Mouse (Mus musculus): ENCODE measurements around the gene Camk1d. TPM values are rescaled to one million over a fixed set of nuclear protein-coding genes. Genes with fewer than 3 reads are reported as not detected.

Camk1d gene
- total RNA-seq, 2 experiments from 2014 or later, result 168 to 171 TPM

Other genes starting within 250 kb of the Camk1d start
- 10 to 100 TPM; 24.3 TPM for gene Nudt5, start 130.5 kb upstream of the Camk1d start, total RNA-seq (2021)
- gene Cdc123, start 130.6 kb upstream of the Camk1d start, total RNA-seq (2021), result 100 to 1,000 TPM; 141 to 155 TPM
- gene Gm13199, start 148.4 kb upstream of the Camk1d start, total RNA-seq (2021), result 1 to 10 TPM; 2.8 to 3.3 TPM
- 100 to 1,000 TPM in 1 of 2 experiments, 10 to 100 TPM in 1; 92.0 to 108 TPM for gene Sec61a2, start 180.9 kb upstream of the Camk1d start, total RNA-seq (2021)
- 1 to 10 TPM; 8.2 to 8.9 TPM for gene Dhtkd1, start 228.3 kb upstream of the Camk1d start, total RNA-seq (2021)
- 10 to 100 TPM; 46.4 to 48.2 TPM for gene Upf2, start 237.0 kb upstream of the Camk1d start, total RNA-seq (2021)